ENCODE assay signal across 21 mouse cellular contexts in the genomic region with DNA sequence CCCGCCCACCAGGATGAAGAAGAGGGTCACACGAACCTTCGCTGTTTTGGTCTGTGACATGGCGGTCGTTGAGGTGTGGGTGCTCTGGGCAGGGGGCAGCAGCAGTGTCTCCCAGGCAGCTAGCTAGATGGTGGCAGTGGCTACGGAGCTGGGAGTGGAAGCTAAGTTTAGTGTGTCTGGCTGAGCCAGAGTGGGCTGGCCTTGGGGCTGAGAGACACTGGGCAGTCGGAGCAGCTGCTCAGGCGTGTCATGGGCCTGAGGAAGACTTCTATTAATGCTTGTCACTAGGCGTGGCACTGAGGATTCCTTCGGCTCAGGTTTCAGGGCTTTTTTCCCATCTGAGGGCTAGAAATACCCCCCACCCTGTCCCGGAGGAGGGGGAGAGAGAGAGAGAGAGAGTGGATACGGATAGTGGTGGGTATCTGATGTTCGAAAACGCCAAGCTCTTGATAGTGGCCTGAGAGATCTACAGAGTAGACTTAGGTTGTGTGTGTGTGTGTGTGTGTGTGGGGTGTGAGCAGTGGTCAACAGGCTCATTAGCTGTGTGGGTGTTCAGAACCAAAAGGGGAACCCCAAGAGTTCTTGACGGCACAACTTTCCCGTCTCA. TPM values are rescaled to one million over a fixed set of nuclear protein-coding genes. Genes with fewer than 3 reads are reported as not detected.
DNase-seq lines count a peak whose midpoint lies in the region; ATAC-seq and TF ChIP-seq lines count a peak whose summit lies in the region.
"Had no signal": no experiment of that assay in that cellular context is flagged by ENCODE, and none has a peak within 500 bp of the region (broad histone marks: within the 10 kb centered on the region; RNA-seq: fewer than 3 reads in every experiment).

A gene (minus strand): TSS at position 191 of the 607 bp plus-strand sequence.

- peaks cover 9% of the 10 kb centered on the region for H3K4me1 ChIP-seq in kidney, embryonic 14.5 days (ENCODE audit: control insufficient read depth, insufficient read depth, low read length)
- peaks cover 11% of the 10 kb centered on the region for H3K4me1 ChIP-seq in E14TG2a.4 (replicated peaks; ENCODE audit: low read depth, low read length)
- H3K4me1 ChIP-seq in limb, embryonic 15.5 days = 0 out of 2 replicates have a peak, but pooled peaks cover 4% of the 10 kb centered on the region
- no peaks in the 10 kb centered on the region for H3K4me1 ChIP-seq in forebrain, embryonic 14.5 days (ENCODE audit: control insufficient read depth, insufficient read depth, low read length)
- H3K4me1 ChIP-seq: liver, embryonic 12.5 days; lung, embryonic 15.5 days had no signal

- no peaks in the 10 kb centered on the region for H3K36me3 ChIP-seq in kidney, embryonic 14.5 days (ENCODE audit: control insufficient read depth, insufficient read depth, low read length)
- H3K36me3 ChIP-seq in E14TG2a.4 (ENCODE audit: insufficient read depth, low read length) = no peaks in the 10 kb centered on the region
- H3K36me3 ChIP-seq in limb, embryonic 15.5 days = no peaks in the 10 kb centered on the region
- H3K36me3 ChIP-seq in forebrain, embryonic 14.5 days (ENCODE audit: control insufficient read depth, insufficient read depth, low read length) = no peaks in the 10 kb centered on the region
- H3K36me3 ChIP-seq: embryonic facial prominence, embryonic 13.5 days; forebrain, embryonic 10.5 days; liver, embryonic 12.5 days; lung, embryonic 15.5 days; neural tube, embryonic 13.5 days had no signal

- H3K27me3 ChIP-seq in kidney, embryonic 14.5 days (ENCODE audit: control insufficient read depth, insufficient read depth, low read length) = no peaks in the 10 kb centered on the region
- H3K27me3 ChIP-seq in E14TG2a.4 (ENCODE audit: insufficient read depth, low read length) = peaks cover 28% of the 10 kb centered on the region; the same call in 1 of the 2 replicates
- H3K27me3 ChIP-seq in limb, embryonic 15.5 days = no peaks in the 10 kb centered on the region
- no peaks in the 10 kb centered on the region for H3K27me3 ChIP-seq in forebrain, embryonic 14.5 days (replicated peaks; ENCODE audit: control insufficient read depth, insufficient read depth, low read length)
- H3K27me3 ChIP-seq: embryonic facial prominence, embryonic 13.5 days; lung, embryonic 15.5 days; neural tube, embryonic 13.5 days; Patski had no signal

- no peak within 1 kb of the TSS for H3K9ac ChIP-seq in kidney, embryonic 14.5 days (ENCODE audit: low read depth, low read length)
- no peak within 1 kb of the TSS for H3K9ac ChIP-seq in limb, embryonic 15.5 days
- no peak within 1 kb of the TSS for H3K9ac ChIP-seq in forebrain, embryonic 14.5 days (ENCODE audit: low read length)
- H3K9ac ChIP-seq: liver, embryonic 12.5 days; lung, embryonic 15.5 days; neural tube, embryonic 13.5 days had no signal

- WGBS in kidney, embryonic 14.5 days = 60% methylated on average over 16 of the region's 16 CpGs
- 70% methylated on average over 16 of the region's 16 CpGs for WGBS in limb, embryonic 15.5 days
- WGBS in forebrain, embryonic 14.5 days = 89% methylated on average over 16 of the region's 16 CpGs

- intact Hi-C loops in gastrocnemius, adult 2 months (cut with DNase I) = no loop called here

- H3K9me3 ChIP-seq in kidney, embryonic 14.5 days (ENCODE audit: control insufficient read depth, low read length) = no peaks in the 10 kb centered on the region; the same call in 1 of the 2 replicates
- no peaks in the 10 kb centered on the region for H3K9me3 ChIP-seq in E14TG2a.4 (ENCODE audit: low read length)
- no peaks in the 10 kb centered on the region for H3K9me3 ChIP-seq in limb, embryonic 15.5 days
- H3K9me3 ChIP-seq in forebrain, embryonic 14.5 days (replicated peaks; ENCODE audit: control insufficient read depth, low read length) = no peaks in the 10 kb centered on the region
- H3K9me3 ChIP-seq: forebrain, embryonic 10.5 days; liver, embryonic 12.5 days; lung, embryonic 15.5 days; neural tube, embryonic 13.5 days had no signal

- no peak within 1 kb of the TSS for H3K4me3 ChIP-seq in kidney, embryonic 14.5 days (ENCODE audit: low read length)
- peak within 1 kb of the TSS; percentile 63 for H3K4me3 ChIP-seq in E14TG2a.4 (replicated peaks; ENCODE audit: low read length)
- H3K4me3 ChIP-seq in gastrocnemius, adult 2 months = peak within 1 kb of the TSS; percentile 77
- H3K4me3 ChIP-seq in limb, embryonic 15.5 days = no peak within 1 kb of the TSS
- H3K4me3 ChIP-seq in forebrain, embryonic 14.5 days (ENCODE audit: low read depth, low read length) = no peak within 1 kb of the TSS
- H3K4me3 ChIP-seq: embryonic facial prominence, embryonic 13.5 days; forebrain, embryonic 10.5 days; heart, adult 2 months; liver, embryonic 12.5 days; lung, embryonic 15.5 days; neural tube, embryonic 13.5 days had no signal

- no peak within 1 kb of the TSS for H3K27ac ChIP-seq in kidney, embryonic 14.5 days (ENCODE audit: low read depth, low read length)
- H3K27ac ChIP-seq in gastrocnemius, adult 2 months = peak within 1 kb of the TSS; percentile 93
- H3K27ac ChIP-seq in limb, embryonic 15.5 days = no peak within 1 kb of the TSS
- H3K27ac ChIP-seq in forebrain, embryonic 14.5 days (ENCODE audit: low read depth, low read length) = no peak within 1 kb of the TSS
- H3K27ac ChIP-seq: embryonic facial prominence, embryonic 13.5 days; forebrain, embryonic 10.5 days; heart, adult 2 months; liver, embryonic 12.5 days; lung, embryonic 15.5 days; neural tube, embryonic 13.5 days had no signal

- DNase-seq in kidney, postnatal 10 days = no peak
- peak; percentile 88 for DNase-seq in gastrocnemius, adult 2 months
- DNase-seq in layer of hippocampus, adult 9-10 months (ENCODE audit: low spot score) = no peak
- DNase-seq in forebrain, embryonic 14.5 days (ENCODE audit: low spot score) = no peak
- DNase-seq: cerebellum, adult 8-10 months; heart, adult 2 months; kidney, postnatal 36 days; thymus, postnatal 36 days had no signal

- TF ChIP-seq CTCF in E14TG2a.4 (conservative IDR thresholded peaks at IDR 0.05; ENCODE audit: low read length) = no peak
- no peak for TF ChIP-seq CTCF in gastrocnemius, adult 2 months (IDR thresholded peaks at IDR 0.05)

- H3K4me2 ChIP-seq in kidney, embryonic 14.5 days (replicated peaks; ENCODE audit: low read depth, low read length) = no peak within 1 kb of the TSS
- H3K4me2 ChIP-seq in limb, embryonic 15.5 days = no peak within 1 kb of the TSS
- H3K4me2 ChIP-seq in forebrain, embryonic 14.5 days (ENCODE audit: low read length) = no peak within 1 kb of the TSS
- H3K4me2 ChIP-seq: embryonic facial prominence, embryonic 13.5 days; liver, embryonic 12.5 days; lung, embryonic 15.5 days; neural tube, embryonic 13.5 days had no signal

- ATAC-seq in kidney, embryonic 14.5 days (ENCODE audit: low FRiP score, low TSS enrichment) = peak; percentile 75
- peak; percentile 50; the same call in 1 of the 2 replicates for ATAC-seq in limb, embryonic 15.5 days (ENCODE audit: insufficient number of reproducible peaks, low FRiP score, low TSS enrichment, low read depth)
- ATAC-seq in forebrain, embryonic 14.5 days = no peak
- ATAC-seq: inflammation-experienced regulatory T-cells, adult 6 months; liver, embryonic 12.5 days; midbrain, embryonic 16.5 days; Patski had no signal

RNA-seq across cellular contexts. Expression of the gene that starts here (rescaled TPM):
- 0.36 TPM in 1 of 2 replicates, not detected in the other for polyA plus RNA-seq in kidney, embryonic 14.5 days (2014; fragmentation: Nextera tagmentation; extraction: Ambion mirVana)
- total RNA-seq in gastrocnemius, adult 2 months (2021) = 100 to 1,000 TPM; 200 to 381 TPM
- 14.0 and 46.1 TPM in 2 replicates for polyA plus RNA-seq in limb, embryonic 15.5 days (2015; fragmentation: Nextera tagmentation; extraction: Ambion mirVana)
- 0.14 and 0.28 TPM in 2 replicates for polyA plus RNA-seq in forebrain, embryonic 14.5 days (2014; fragmentation: Nextera tagmentation; extraction: Ambion mirVana)
- total RNA-seq: heart, adult 2 months; layer of hippocampus, postnatal 25 days; left cerebral cortex, postnatal 14 days had no signal
- polyA plus RNA-seq: forebrain, embryonic 10.5 days; inflammation-experienced regulatory T-cells, adult 6 months; liver, embryonic 12.5 days; lung, embryonic 15.5 days had no signal

Comparison
In these comparisons a context has a peak if more than half of its experiments do, and no peak if none do; other contexts are left out.
1. RNA of the gene that starts here (polyA plus RNA-seq): 14.0 to 46.1 TPM in limb, embryonic 15.5 days; 0.14 to 0.28 TPM in forebrain, embryonic 14.5 days and 0.36 TPM in kidney, embryonic 14.5 days; every median in the first group is over 10 times any median in the second.
2. Peak in ATAC-seq in kidney, embryonic 14.5 days; RNA of the gene not detected or under 1 TPM.
3. H3K4me3 ChIP-seq: peak in E14TG2a.4 (single experiment) and gastrocnemius, adult 2 months (single experiment); none in kidney, embryonic 14.5 days (single experiment), limb, embryonic 15.5 days (single experiment) and forebrain, embryonic 14.5 days (single experiment).